Mouse (Mus musculus) telencephalon, adult 2 months (tissue): ENCODE results near the gene Tmem209.

ENCODE experiments used
- DNase-seq: peaks from one replicate; pipeline ENCODE4 v3.0.0-alpha.2; 2011; ENCODE audit warnings: low read depth, low spot score

Gene Tmem209

GRCm38 (mm10) chr6:30509265-30510239 is at the start of gene Tmem209, which contains the start of gene Ssmem1:
Gene Tmem209, minus strand, starts transcription at chr6:30509783.
Gene Ssmem1, plus strand, starts transcription at chr6:30509849.
- DNase-seq, result peak; percentile 96

- no peak for DNase-seq
These were observed 46.5 kb upstream of the Tmem209 start for GRCm38 (mm10) chr6:30556080-30556479.

DNA sequence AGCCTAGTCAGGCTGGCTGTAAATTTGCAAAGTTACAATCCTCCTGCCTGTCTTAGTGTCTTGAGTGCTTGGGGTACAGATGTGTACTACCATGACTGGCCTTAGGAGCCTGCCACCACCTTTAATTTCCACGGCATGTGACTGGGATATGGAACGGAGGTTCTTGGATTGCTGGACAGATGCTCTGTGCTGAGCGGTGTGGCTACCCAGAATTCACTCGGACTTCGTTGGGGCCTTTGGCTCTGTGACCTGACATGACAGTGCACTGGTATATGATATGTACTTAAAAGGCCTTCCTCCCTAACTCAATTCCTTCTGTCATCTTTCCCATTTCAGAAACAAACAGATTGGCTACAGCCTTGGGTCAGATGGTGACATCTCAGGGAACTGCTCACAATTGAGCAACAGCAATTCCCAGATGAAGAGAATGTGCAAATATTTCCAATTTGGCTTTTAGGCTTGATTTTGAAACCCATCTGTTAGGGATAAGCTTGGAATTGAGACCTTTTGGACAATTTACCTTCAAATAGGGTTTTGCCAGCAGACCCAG is 45.1 kb upstream of the Tmem209 start:
- no peak for DNase-seq

DNA sequence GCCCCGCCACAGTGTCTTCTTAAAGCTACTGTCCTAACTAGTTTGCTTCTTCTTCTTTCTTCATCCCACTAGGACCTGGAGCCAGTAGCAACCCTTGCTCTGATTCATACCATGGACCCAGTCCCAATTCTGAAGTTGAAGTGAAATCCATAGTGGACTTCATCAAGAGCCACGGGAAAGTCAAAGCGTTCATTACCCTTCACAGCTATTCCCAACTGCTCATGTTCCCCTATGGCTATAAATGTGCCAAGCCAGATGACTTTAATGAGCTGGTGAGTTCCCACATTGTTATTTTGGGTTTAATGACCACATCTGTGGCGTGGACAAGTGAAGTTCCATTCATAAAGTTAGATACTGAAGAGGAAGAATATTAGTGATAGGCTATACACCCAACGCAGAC is 44.5 kb upstream of the Tmem209 start:
- DNase-seq, result no peak

- no peak for DNase-seq
These were observed 43.9 kb upstream of the Tmem209 start for GRCm38 (mm10) chr6:30553381-30554010.

DNA sequence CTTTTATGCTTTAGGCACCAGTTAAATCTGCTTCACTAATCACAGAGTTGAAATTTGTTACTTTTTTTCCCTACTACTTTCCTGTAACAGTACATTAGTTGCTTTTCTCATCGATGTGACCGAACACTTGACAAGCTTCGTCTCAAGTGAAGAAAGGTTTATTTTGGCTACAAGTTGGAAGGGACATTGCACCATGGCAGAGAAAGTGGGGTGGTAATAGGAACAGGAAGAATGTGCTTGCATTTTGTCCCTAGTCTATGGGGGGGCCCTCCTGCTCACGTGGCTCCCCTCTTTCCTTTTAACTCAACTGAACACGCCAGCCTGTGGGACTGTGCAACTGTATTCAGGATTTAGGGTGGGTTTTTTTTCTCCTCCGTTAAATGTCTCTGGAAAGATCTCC is 43.0 kb upstream of the Tmem209 start:
- DNase-seq, result no peak

- no peak for DNase-seq
These were observed 42.3 kb upstream of the Tmem209 start for GRCm38 (mm10) chr6:30551644-30552580.

DNA sequence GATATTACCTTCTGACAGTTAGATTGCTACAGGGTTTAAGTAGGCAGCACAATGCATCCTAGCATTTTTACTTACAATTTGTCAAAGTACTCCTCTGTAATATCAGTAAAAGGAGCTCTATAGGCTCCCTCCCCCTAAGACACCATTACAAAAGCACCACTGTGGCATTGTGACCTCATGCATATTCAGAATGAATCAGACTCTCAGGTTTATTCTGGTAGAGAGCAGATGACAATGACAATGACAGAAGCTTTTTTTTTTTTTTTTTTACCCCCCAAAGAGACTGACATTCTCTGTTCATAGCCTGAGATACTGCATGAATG is 41.6 kb upstream of the Tmem209 start:
- no peak for DNase-seq

- no peak for DNase-seq
These were observed 41.1 kb upstream of the Tmem209 start for GRCm38 (mm10) chr6:30550496-30551192.

DNA sequence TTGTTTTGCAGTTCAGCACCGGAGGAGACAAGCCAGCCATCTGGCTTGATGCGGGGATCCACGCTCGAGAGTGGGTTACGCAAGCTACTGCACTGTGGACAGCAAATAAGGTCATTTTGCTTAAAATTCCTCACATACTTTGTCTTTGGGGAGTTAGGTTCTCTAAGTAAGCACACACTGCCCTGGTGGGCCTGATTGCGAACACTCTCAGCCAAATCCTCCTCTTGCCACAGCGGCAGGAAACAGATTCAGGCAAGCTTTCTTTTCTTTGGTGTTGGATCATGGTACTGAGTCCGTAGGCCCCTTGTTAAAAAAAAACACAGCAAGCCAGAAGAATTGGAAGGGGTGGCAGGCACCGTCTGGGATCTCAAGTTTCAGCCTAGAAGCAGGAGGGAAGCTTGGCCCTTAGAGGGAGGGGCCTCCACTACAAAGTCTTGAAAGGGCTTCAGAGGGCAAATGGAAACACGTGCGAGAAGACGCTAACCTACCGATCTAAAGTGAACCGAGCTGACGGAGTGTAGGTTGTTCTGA is 39.7 kb upstream of the Tmem209 start:
- no peak for DNase-seq

DNA sequence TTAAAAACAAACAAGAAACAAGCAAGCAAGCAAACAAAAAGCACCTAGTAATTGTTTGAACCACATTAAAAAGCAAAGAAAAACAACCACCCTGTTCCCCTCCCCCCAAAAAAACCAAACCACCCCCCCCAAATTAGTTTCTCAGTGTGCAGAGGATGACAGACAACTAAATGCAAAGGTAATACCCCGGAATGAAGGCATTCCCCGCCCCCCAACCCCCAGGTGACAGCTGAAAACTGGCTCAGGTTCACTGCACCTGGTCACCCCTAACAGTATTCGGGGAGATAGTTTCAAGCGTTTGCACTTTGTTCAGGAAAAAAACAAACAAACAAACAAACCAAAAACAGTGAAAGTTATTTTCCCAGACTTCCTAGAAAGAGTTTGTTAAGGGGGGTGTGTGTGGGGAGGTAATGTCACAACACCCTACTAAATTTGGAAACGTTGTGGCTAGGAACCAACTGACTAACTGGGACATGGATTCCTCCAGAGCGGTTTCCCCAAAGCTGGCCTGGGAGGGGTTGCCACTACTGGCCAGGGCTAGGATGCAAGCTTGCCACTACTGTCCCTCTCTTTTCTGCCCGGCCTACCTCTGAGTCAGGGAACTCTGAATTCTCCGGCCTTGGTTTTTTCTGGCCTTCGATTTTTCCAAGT is 38.2 kb upstream of the Tmem209 start:
- DNase-seq, result no peak

DNA sequence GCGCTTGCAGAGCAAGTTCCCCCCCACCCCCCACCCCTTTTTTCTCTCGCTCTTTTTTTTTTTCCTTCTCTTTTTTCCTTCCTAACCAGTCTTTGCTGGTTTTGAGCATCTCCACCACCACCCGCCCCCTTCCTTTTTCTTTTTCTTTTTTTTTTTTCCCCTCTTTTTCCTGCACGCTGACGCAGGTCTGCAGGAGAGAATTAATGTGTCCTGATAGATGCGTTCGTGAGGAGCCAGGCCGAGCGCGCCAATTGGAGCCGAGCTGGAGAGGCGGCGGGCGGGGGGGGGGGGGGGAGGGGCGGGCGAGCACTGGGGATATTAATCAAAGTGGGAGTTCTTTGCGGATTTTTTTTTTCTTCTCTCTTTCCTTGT is 37.7 kb upstream of the Tmem209 start:
- no peak for DNase-seq

GRCm38 (mm10) chr6:30546571-30547273 is 37.1 kb upstream of the Tmem209 start:
- no peak for DNase-seq

DNA sequence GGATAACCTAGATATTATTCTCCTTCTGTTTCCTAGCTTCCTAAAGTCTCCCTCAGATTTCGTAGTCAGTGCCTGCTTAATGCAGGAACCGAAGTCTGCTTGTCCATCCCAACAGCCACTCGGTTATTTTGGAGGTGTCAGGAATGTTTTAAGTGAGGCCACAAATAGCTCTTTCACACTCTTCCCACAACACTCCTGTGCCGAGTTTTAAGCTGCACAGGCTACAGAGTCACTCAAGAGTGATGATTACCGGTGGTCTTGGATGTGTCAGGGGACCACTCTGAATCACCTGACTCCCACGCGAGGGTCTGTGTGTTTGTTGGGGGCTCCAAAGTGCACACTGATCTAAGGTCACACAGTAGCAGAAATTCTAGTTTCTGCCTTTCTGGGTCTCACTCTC is 36.1 kb upstream of the Tmem209 start:
- peak; percentile 84 for DNase-seq

DNA sequence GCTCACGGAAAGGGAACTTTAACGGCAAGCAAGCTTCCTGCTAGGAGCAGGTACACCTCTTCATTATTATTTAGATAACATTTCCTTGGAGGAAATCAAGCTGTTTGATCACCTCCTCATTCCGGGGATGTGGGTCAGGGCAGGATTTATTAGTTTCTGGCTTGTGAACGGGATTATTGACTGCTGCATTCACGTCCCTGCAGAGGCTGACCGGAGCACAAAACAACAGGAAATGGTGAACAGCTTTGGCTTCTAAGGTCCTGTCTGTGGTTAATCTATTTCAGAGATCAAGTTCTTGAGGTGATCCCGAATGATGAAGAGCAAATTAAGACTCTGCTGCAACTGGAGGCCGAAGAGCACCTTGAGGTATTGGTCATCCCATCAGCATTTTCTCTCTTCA is 34.3 kb upstream of the Tmem209 start:
- DNase-seq, result no peak

GRCm38 (mm10) chr6:30543077-30543476 is 33.5 kb upstream of the Tmem209 start:
- DNase-seq, result no peak

DNA sequence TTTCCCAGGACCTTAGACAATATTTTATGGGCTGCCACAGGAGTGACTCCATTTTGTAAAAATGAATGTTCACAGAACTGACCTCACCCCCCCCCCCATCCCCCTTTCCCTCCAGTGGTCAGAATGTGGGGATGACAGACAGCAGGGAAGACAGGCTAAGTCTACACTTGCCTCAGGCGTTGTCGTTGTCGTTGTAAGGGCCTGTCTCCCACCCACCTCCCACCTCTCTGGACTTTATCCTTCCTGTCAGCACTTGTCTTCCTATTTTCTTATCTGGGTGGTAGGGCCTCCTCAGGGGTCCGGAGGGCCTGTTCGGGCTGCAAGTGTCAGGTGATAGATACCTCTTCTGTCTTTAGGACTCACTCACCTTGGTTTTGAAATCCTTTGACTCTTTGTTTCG is 32.7 kb upstream of the Tmem209 start:
- DNase-seq, result no peak

GRCm38 (mm10) chr6:30541009-30541799 is 31.6 kb upstream of the Tmem209 start, which contains the start of gene Cpa2:
Gene Cpa2, plus strand, starts transcription at chr6:30541582.
- no peak for DNase-seq

- DNase-seq, result no peak
These were observed 29.2 kb upstream of the Tmem209 start for GRCm38 (mm10) chr6:30538800-30539199.
